Mouse (Mus musculus): ENCODE results near the gene Slc26a8. TPM values are rescaled to one million over a fixed set of nuclear protein-coding genes. Genes with fewer than 3 reads are reported as not detected.

Gene Slc26a8
- polyA plus RNA-seq, 1 experiment from 2014 or later = 0.20 TPM

- peaks cover 17% of the 10 kb centered on the region; the same call in 1 of the 2 replicates for H3K27me3 ChIP-seq
- H3K36me3 ChIP-seq = no peaks in the 10 kb centered on the region
- no peak for DNase-seq
- no peak overlapping the region for H3K9ac ChIP-seq
- no peaks in the 10 kb centered on the region for H3K4me1 ChIP-seq (replicated peaks)
- H3K27ac ChIP-seq = no peak overlapping the region
- ATAC-seq (ENCODE audit: low read depth) = no peak
- no peaks in the 10 kb centered on the region for H3K9me3 ChIP-seq (replicated peaks)
- no peak overlapping the region for H3K4me2 ChIP-seq
- 66% methylated on average over 7 of the region's 7 CpGs for WGBS (ENCODE audit: insufficient replicate concordance)
- H3K4me3 ChIP-seq (replicated peaks) = no peak overlapping the region
Measured at GRCm38 (mm10) chr17:28637711-28638690, 52.0 kb downstream of the Slc26a8 start.

GRCm38 (mm10) chr17:28635842-28636241, 54.2 kb downstream of the Slc26a8 start:
- H3K27me3 ChIP-seq = 0 out of 2 replicates have a peak, but pooled peaks cover 4% of the 10 kb centered on the region
- no peak for DNase-seq

GRCm38 (mm10) chr17:28629125-28629524, 60.9 kb downstream of the Slc26a8 start:
- Histone ChIP-seq H3K9ac (no peak overlapping the region), H3K4me3 (replicated peaks) (no peak overlapping the region), H3K27me3 (no peaks in the 10 kb centered on the region), H3K4me1 (replicated peaks) (peaks cover 14% of the 10 kb centered on the region), H3K4me2 (no peak overlapping the region), H3K9me3 (replicated peaks) (no peaks in the 10 kb centered on the region), H3K36me3 (no peaks in the 10 kb centered on the region), H3K27ac (no peak overlapping the region)
- ATAC-seq (ENCODE audit: low read depth) = no peak
- WGBS (ENCODE audit: insufficient replicate concordance) = 37% methylated on average over 3 of the region's 3 CpGs
- no peak for DNase-seq

More at GRCm38 (mm10) chr17:28635842-28636241, 54.2 kb downstream of the Slc26a8 start:
- Histone ChIP-seq H3K4me2 (no peak overlapping the region), H3K36me3 (no peaks in the 10 kb centered on the region), H3K9me3 (replicated peaks) (no peaks in the 10 kb centered on the region), H3K4me1 (replicated peaks) (no peaks in the 10 kb centered on the region), H3K4me3 (replicated peaks) (no peak overlapping the region), H3K27ac (no peak overlapping the region), H3K9ac (no peak overlapping the region)
- no peak for ATAC-seq (ENCODE audit: low read depth)
- WGBS (ENCODE audit: insufficient replicate concordance) = 31% methylated on average over 5 of the region's 5 CpGs

GRCm38 (mm10) chr17:28628248-28629124, 61.5 kb downstream of the Slc26a8 start:
- peaks cover 14% of the 10 kb centered on the region for H3K4me1 ChIP-seq (replicated peaks)
- H3K4me3 ChIP-seq (replicated peaks) = no peak overlapping the region
- DNase-seq = no peak
- H3K9ac ChIP-seq = no peak overlapping the region
- WGBS (ENCODE audit: insufficient replicate concordance) = 36% methylated on average over 10 of the region's 10 CpGs
- H3K27ac ChIP-seq = no peak overlapping the region
- no peaks in the 10 kb centered on the region for H3K36me3 ChIP-seq
- no peak for ATAC-seq (ENCODE audit: low read depth)
- H3K27me3 ChIP-seq = no peaks in the 10 kb centered on the region
- no peaks in the 10 kb centered on the region for H3K9me3 ChIP-seq (replicated peaks)
- no peak overlapping the region for H3K4me2 ChIP-seq

- Histone ChIP-seq H3K27me3 (no peaks in the 10 kb centered on the region), H3K4me2 (no peak overlapping the region), H3K36me3 (no peaks in the 10 kb centered on the region), H3K27ac (no peak overlapping the region), H3K4me1 (replicated peaks) (peaks cover 19% of the 10 kb centered on the region), H3K9ac (no peak overlapping the region), H3K4me3 (replicated peaks) (no peak overlapping the region), H3K9me3 (replicated peaks) (no peaks in the 10 kb centered on the region)
- no peak for ATAC-seq (ENCODE audit: low read depth)
- 39% methylated on average over 2 of the region's 2 CpGs for WGBS (ENCODE audit: insufficient replicate concordance)
- no peak for DNase-seq
Measured at GRCm38 (mm10) chr17:28626937-28627336, 63.1 kb downstream of the Slc26a8 start.

- Histone ChIP-seq H3K27me3 (no peaks in the 10 kb centered on the region), H3K27ac (no peak overlapping the region), H3K9me3 (replicated peaks) (no peaks in the 10 kb centered on the region), H3K4me1 (replicated peaks) (peaks cover 32% of the 10 kb centered on the region), H3K4me2 (no peak overlapping the region), H3K4me3 (replicated peaks) (no peak overlapping the region), H3K36me3 (no peaks in the 10 kb centered on the region), H3K9ac (no peak overlapping the region)
- 80% methylated on average over 15 of the region's 15 CpGs for WGBS (ENCODE audit: insufficient replicate concordance)
- no peak for DNase-seq
- ATAC-seq (ENCODE audit: low read depth) = no peak
Measured at GRCm38 (mm10) chr17:28625327-28625726, 64.7 kb downstream of the Slc26a8 start.

- WGBS (ENCODE audit: insufficient replicate concordance) = 52% methylated on average over 2 of the region's 2 CpGs
- no peak overlapping the region for H3K9ac ChIP-seq
- no peak for ATAC-seq (ENCODE audit: low read depth)
Measured at GRCm38 (mm10) chr17:28624841-28625240, 65.2 kb downstream of the Slc26a8 start.

GRCm38 (mm10) chr17:28622300-28622759, 67.7 kb downstream of the Slc26a8 start, which contains the start of gene Srpk1:
Gene Srpk1, minus strand, starts transcription at chr17:28622709.
- ATAC-seq (ENCODE audit: low read depth) (peak; percentile 87), DNase-seq (peak; percentile 82)
- under 1% methylated on average over 41 of the region's 53 CpGs for WGBS (ENCODE audit: insufficient replicate concordance)
- peak within 1 kb of the TSS; percentile 96 for H3K9ac ChIP-seq
- no peaks in the 10 kb centered on the region for H3K9me3 ChIP-seq (replicated peaks)
- H3K27ac ChIP-seq = peak within 1 kb of the TSS; percentile 88
- peaks cover 17% of the 10 kb centered on the region for H3K36me3 ChIP-seq
- H3K27me3 ChIP-seq = no peaks in the 10 kb centered on the region
- peaks cover 48% of the 10 kb centered on the region for H3K4me1 ChIP-seq (replicated peaks)
- H3K4me3 ChIP-seq (replicated peaks) = peak within 1 kb of the TSS; percentile 96
- peak within 1 kb of the TSS; percentile 97 for H3K4me2 ChIP-seq

More at GRCm38 (mm10) chr17:28624841-28625240, 65.2 kb downstream of the Slc26a8 start:
- H3K27ac ChIP-seq = no peak overlapping the region
- no peak for DNase-seq
- H3K27me3 ChIP-seq = no peaks in the 10 kb centered on the region
- H3K36me3 ChIP-seq = peaks cover 5% of the 10 kb centered on the region
- H3K4me3 ChIP-seq (replicated peaks) = no peak overlapping the region
- peaks cover 36% of the 10 kb centered on the region for H3K4me1 ChIP-seq (replicated peaks)
- no peak overlapping the region for H3K4me2 ChIP-seq
- no peaks in the 10 kb centered on the region for H3K9me3 ChIP-seq (replicated peaks)

GRCm38 (mm10) chr17:28621381-28622299, 68.4 kb downstream of the Slc26a8 start:
- H3K9me3 ChIP-seq (replicated peaks) = no peaks in the 10 kb centered on the region
- H3K4me1 ChIP-seq (replicated peaks) = peaks cover 53% of the 10 kb centered on the region
- H3K4me3 ChIP-seq (replicated peaks) = peak overlapping the region; percentile 96
- DNase-seq = peak; percentile 38
- peak overlapping the region; percentile 97 for H3K4me2 ChIP-seq
- H3K9ac ChIP-seq = peak overlapping the region; percentile 96
- peaks cover 20% of the 10 kb centered on the region for H3K36me3 ChIP-seq
- H3K27me3 ChIP-seq = no peaks in the 10 kb centered on the region
- peak overlapping the region; percentile 88 for H3K27ac ChIP-seq
- peak; percentile 62 for ATAC-seq (ENCODE audit: low read depth)
- WGBS (ENCODE audit: insufficient replicate concordance) = under 1% methylated on average over 77 of the region's 78 CpGs

GRCm38 (mm10) chr17:28618775-28619174, 71.3 kb downstream of the Slc26a8 start:
- Histone ChIP-seq H3K4me2 (peak overlapping the region; percentile 35), H3K9ac (peak overlapping the region; percentile 11; the same call in 1 of the 2 replicates)
- no peak for ATAC-seq (ENCODE audit: low read depth)

More at GRCm38 (mm10) chr17:28618775-28619174, 71.3 kb downstream of the Slc26a8 start:
- Histone ChIP-seq H3K27ac (peak overlapping the region; percentile 63), H3K4me3 (replicated peaks) (no peak overlapping the region), H3K9me3 (replicated peaks) (no peaks in the 10 kb centered on the region), H3K27me3 (no peaks in the 10 kb centered on the region), H3K4me1 (replicated peaks) (peaks cover 77% of the 10 kb centered on the region), H3K36me3 (peaks cover 42% of the 10 kb centered on the region)
- DNase-seq = no peak
- 82% methylated on average over 1 of the region's 1 CpGs for WGBS (ENCODE audit: insufficient replicate concordance)

Data from liver, embryonic 13.5 days (tissue).